Mouse (Mus musculus) urinary bladder, adult 18-20 months (tissue): ENCODE measurements around the gene Mcm9.

ENCODE experiments used
- DNase-seq, 2 experiments: peaks; one replicate each; pipeline ENCODE4 v3.0.0; 2022; ENCODE audit warnings: low spot score in 2 of 2, mixed read lengths in 2 of 2

The Mcm9 gene

DNA sequence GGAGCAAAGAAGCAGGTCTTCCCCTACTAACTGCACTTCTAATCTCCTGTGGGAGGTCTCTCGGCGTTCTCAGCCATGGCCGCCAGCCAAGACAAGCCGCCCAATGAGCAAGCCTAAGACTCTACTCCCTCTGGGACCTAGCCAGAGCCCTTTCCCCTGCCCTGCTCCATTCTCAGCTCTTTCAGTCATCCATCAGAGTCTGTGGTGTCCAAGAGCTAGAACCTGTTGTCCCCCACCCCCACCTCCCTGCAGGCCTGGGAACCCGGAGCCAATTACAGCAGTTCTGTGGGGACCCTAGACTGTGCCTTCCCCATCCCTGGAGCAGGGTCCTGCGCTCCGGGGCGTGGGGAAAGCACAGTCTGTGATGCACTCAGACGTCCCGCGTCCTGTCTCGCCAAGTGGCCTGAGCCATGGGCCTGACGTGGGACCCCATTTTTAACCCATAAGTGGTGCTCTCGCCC, 49.6 kb downstream of the Mcm9 start:
- peak; percentile 16 to 24 for DNase-seq

DNA sequence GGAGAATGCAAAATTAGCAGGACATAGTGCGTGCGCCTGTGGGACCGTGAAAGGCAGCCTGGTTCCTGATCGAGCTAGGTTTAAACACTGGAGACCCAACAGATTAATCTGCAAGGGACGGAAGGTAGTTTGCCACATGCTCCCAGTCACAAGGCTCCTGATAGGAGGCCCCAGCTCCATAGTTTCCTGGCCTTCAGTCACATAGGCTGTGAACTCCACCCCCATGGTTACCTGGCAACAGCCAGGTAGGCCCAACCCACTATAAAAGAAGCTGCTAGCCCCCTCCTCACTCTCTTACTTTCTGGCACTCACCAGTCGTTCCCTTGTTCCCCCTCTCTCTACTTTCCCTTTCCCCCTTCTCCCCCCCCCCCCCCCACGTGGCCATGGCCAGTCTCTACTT, 50.1 kb downstream of the Mcm9 start:
- no peak for DNase-seq

DNA sequence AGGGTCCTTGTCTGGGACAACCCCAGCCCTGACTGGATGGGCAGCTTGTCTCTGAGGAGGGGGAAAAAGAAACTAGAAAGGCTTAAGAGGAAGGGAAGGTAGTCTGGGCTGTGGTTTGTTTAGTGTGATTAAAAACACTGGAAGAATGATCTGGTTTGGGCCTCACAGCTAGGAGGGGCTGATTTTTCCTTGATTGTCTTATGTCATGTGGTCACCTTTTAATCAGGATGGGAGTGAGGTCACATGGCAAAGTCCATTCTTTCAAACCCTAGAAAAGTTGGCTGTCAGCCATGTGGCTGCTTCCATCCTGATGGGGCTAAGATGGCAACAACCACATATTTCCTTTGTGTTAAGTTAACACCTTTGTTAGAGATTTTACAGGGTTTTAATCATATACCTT, 61.7 kb downstream of the Mcm9 start:
- DNase-seq, result no peak

DNA sequence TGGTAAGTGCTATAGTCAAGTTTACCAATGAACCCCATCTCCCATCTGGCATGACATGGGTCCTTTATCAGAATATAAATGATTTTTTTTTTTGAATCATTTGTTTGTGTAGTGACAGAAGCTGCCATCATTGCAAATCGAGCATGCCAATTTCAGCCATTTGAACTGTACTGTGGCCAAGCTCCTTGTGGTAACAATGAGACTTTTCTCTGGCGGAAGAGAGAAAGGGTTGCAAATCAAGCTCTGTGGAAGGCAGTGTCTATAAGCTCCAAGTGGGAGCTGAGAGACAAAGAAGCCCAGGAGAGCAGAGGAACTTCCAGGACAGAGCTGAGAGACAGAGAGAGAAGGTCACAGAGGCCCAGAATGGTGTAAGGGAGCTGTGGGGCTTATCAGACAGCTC, 64.7 kb downstream of the Mcm9 start:
- no peak for DNase-seq

DNA sequence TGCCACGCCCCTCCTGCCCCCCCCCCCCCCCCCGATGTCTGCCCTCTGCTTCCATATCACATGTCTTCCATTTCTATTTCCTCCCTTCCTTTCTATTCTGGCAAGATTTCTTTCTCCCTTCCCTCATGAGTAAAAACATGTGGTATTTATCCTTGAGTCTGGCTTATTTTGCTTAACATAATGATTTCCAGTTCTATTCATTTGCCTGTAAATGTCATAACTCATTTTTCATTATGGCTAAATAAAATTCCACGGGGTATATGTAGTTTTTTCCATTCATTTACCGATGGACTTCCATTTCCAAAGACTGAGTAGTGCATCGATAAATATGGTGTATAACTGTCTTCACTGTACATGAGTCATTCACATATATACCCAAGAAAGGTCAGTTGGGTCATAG, 68.2 kb downstream of the Mcm9 start:
- DNase-seq, result no peak

DNA sequence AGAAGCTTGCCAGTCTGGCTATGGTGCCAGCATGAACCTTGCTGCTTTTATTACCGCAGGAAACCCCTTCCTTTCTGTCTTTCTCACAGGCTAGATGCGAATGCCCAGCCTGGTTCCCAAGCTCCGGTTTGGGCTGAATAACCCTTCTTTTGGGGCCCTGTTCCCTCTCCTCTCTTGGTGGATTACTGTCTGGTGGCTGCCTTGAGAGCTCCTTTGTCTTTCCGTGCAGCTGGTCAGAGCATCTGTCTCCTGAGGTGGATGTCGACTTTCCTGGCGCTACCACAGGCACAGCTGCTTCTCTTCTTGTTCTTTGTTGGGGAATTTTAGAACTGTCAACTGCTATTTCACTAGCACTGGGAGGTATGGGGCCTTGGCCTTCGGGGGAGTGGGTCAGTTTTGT, 92.6 kb downstream of the Mcm9 start:
- no peak for DNase-seq

DNA sequence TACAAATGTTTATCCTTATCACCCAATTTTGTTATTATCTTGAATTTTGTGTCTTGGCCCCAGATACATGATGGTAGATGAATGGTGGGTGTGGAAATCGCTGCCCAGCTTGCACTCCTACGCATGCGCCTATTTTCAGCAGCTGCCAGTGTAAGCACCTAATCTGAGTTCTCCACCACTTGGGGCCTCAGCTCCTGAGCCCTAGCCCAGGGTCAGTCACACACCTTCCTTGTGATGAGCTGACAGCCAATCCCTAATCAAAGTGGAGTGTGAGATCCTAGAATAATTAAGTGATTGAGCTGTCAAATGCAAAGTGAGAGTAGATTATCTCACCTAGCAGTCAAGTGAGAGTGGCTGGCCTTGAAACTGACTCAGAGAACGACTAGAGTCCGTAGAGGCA, 97.9 kb downstream of the Mcm9 start:
- DNase-seq, result no peak

DNA sequence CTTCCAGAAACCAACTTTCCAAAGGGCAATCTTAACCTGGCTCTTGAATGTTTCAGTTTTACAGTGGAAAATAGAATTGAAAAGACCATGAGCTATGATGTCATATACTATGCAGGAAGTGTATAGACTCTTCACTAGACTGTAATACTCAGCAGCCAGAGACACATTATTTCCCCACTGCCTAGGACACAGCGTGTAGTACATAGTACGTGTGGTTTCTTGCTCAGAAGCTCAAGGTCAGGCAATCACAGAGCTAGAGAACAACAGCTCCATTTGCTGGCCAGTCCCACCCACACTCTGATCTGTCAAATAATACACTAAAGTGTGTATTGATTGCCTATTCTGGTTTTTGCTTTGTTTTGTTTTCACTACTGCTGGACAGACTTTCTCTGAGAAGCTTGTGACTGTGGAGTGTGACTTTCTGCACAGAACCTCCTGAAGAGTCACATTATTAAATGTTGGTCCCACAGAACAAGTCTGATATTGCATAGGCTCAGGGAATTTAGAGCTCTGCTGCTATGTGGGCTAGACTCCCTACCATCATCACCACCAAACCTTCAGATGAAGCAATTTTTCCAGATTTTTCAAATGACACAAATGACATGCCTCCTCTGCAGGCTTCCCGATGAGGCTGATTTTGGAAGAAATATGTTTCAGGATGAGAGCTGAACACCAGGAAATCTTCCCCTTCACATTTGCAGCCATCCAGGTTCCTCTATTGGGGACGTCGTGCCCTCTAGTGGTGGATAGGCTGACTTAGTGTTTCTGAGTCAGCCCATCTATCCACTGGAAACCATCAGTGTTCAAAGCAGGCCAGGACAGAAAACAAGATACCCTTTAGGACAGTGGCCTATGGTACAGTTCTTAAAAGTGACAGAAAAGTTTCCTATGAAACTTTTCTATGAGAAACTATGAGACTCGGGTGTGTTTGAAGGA, 102.1 kb downstream of the Mcm9 start:
- DNase-seq, result peak; percentile 20 to 27

DNA sequence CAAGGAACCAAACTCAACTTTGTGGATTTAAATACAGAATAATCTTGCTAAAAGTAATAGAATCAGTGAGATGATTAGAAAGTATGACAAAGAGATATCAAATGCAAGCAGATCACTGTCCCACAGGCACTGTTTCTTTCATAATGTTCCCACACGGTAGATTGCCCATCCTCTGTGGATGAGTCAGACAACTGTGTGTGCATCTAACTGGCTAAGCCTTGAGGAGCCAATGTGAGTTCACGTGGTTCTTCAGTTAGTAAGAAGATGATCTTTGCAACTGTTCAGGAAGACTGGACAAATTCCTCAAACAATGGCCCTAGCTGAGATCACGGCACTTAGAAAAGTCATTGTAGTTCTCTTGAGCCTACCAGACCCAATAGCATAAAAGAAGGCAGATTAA, 102.9 kb downstream of the Mcm9 start:
- DNase-seq, result no peak

DNA sequence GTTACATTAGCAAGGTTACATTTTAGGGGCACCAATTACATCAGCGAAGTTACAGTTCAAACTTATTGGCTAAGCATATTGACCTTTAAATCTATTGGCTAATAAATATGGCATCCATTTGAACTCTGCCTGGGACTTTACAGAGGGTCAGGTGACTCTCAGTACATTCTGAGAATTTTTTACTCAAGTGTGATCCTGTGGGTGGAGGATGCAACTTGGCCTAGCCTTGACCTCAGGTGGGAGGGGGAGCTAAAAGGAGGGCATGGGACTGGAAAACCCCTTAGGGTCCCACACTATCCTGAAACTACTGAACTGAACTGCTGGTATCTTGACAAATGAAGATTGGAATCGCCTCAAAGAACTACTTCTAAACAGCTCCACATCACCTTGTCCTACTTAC, 103.9 kb downstream of the Mcm9 start:
- no peak for DNase-seq

DNA sequence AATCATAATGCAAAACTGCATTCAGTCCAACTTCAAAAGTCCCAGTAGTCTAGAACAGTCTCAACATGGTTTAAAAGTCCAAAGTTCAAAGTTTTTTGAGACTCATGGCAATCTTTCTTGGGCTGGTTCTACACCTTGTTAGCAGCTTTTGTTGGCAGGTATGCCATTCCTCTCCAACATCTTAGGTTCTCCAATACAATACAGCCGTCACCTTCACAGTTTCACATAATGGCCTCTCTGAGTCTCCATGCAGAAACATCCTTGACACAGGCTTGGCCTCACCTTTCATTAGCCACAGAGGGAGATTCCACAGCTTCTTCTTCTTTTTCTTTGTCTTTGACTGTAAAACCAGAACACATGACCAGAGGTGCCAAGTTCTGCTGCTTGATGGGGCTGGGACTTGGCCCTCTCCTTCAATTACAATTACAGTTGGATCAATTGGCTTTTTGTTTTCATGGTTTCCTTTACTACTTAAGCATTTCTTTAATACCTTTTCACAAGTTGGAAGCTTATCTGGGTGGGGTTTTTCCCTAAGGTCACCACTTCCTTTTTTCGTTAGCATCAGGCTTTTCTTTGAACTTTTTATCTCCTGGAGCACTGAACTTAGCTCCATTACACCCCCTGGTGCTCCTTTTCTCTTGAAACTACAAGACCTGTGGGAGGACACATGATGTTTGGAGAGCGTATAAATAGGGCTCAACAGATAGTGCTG, 104.8 kb downstream of the Mcm9 start:
- DNase-seq, result no peak

DNA sequence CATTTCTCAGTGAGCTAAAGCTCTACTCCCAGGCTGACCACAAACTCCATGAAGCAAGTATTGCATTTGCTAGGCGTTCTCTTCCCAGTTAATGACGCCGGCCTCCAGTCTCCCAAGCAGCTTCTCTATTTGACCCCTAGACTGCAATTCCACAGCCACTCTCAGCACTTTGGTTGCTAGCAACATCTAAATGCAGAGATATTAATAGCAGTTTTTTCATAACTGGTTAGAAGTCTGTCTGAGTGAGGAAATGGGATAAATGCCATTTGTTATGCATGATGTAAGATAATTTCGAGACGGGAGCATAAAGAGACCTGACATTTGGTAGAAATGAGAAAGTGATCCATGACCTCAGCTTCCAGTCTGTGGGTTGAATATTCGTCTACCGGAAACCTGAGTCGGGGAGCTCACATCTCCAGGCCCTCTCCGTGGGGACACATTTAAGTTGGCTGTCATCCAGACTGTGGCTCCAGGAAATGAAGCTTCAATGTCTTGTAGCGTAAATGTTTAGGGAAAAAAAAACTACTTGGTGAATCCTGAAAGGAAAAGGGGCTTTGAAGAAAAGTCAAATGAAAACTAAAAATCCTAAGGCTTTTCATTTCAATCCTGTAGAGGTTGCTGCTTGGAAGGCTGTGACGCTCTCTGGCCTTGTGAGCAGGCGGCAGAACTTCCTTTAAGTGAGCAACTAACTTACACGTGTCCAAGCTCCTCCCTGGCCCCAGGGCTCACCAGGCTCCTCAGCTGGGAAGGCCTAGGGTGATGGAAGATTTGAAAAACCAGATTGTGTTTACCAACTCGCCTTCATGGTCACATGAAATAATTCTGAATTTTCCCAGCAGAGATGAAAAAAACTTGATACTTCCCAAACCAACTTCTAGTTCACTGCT, 110.9 kb downstream of the Mcm9 start:
- DNase-seq, result no peak

DNA sequence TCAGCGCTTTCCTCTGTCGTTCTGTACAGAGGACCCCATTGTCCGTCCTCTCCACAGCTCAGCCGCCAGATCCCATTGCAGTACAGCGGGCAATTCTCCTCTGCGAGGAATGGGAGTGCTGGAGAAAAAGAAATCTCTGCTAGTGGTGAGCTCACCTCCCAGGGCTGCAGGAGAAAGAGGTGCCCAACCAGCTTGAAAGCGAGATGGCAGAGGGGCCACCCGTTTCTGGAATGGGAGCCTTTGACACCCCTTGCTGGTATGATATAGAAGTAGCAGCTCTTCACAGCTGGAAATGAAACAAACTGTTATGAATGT, 111.7 kb downstream of the Mcm9 start:
- no peak for DNase-seq

DNA sequence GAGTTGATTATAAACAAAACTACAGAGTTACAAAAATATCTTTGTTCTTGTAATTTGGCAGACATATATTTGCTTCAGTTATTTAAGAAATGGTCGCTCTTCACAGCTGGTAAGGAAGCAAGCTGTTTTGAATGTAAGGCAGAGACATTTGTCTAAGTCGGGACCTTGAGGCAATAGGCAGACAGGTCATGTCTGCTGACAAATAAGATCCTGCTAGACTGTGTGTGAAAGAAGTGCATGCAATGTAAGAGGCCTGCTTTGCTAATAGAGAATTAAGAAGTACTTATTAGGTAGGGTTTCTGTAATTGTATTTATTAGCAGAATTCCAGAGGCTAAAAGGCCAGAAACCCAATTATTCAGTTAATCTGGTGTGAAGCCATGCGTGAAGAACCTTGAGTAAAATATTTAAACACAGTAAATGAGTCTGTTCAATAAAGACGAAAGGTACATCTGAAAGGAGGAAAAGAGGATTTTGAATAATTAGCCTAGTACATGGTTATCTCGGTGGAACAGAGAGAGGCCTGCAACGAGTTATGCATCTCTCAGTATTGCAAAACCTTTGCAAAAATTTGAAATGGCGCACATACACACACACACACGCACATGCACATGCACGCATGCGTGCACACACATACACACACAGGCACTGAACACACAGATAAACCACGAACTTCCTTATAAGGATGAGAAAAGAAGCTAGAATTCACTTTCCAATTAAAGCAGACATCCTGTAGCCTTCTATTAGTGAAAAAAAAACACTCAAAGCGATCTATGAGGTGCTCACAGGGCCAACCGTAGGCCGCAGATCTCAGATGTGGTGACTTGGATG, 112.3 kb downstream of the Mcm9 start:
- no peak for DNase-seq

DNA sequence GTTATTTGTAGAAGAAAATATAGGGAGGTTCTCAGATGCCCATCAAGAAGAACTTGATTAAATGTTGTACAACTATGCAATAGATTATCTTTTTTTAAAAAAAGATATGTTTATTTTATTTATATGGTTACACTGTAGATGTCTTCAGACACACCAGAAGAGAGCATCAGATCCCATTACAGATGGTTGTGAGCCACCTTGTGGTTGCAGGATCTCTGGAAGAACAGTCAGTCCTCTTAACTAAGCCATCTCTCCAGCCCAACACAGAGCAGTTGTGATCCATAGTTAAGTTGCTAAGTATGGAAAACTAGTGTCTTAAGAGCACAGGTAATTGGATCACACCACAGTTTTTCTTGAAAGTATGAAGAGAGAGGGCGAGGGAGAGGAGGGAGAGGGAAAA, 117.7 kb downstream of the Mcm9 start:
- no peak for DNase-seq

DNA sequence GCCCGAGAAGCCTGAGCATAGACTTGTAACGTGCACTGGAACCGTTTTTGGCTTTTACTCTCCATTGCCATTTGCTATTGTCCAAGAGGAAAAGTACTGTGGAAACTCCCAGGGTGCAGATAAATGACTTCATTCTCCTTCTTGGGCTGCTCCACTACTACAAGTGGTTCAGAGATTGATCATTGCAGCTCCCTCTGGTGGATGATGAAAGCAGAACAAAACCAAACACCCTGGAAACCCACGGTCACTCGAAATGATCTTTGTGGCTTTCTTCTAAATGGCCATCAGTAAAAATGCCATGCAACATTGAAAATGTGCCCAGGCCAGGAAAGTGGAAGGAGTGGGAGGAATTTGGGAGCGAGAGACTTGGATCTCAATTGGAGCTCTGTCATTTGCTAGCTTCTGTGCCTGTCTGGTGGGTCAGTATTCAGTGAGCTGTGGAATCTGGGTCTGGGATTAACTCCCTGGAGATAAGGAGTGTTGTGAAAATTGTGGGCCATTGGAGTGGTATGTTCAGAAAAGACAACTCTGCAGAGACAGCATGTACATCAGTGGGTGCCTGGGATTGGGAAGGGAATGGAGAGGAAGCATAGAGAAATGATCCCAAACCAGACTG, 121.0 kb downstream of the Mcm9 start:
- peak in 1 of 2 experiments; percentile 18 for DNase-seq

DNA sequence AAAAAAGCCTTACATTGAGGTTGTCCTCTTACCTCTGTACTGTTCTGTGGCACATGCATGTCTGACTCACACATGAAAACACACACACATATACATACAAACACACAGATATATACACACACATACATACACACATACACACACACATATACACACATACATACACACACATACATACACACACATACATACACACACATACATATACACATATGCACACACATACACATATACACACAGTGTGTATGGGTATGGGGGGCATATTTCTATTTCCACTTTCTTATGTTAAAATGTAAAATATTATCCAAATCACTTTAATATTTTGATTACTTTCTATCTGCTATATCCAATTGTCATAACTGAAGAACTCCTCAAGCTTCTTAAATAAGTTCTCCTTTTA, 121.6 kb downstream of the Mcm9 start:
- DNase-seq, result no peak

DNA sequence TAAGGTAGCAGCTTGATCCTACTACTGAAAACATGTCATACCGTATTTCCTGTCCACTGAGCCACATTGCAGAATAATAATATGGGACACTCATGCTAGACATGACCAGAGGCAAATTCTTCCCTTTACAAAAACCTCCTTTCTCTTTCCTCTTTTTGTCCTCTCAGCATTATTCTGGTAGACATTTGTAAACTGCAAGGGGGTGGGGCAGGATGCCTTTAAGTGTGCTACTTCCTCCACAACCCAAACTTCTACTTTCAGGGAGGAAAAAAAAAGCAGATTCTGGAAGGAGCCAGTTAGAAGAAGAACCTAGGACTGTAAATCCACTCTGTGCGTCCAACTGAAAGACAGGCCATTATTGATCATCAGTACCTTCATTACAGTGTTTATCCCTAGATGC, 124.7 kb downstream of the Mcm9 start:
- no peak for DNase-seq

DNA sequence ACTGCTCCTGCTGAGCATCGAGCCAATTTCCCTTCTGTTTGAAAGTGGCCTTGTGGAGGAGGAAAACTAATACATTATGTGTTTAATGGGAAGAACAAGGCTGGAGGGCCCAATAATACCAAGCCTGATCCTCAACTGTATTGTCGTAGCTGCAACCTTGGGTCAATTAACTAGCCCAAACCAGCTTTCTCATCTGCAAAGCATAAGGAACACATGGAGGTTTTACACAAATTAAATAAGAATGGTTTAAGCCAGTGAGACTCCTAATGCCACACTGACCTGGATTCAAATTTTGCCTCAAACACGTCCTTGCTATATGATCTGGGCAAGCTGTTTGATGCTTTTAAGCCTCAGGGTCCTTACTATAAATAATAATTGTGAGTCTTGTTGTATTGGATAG, 125.2 kb downstream of the Mcm9 start:
- no peak for DNase-seq

DNA sequence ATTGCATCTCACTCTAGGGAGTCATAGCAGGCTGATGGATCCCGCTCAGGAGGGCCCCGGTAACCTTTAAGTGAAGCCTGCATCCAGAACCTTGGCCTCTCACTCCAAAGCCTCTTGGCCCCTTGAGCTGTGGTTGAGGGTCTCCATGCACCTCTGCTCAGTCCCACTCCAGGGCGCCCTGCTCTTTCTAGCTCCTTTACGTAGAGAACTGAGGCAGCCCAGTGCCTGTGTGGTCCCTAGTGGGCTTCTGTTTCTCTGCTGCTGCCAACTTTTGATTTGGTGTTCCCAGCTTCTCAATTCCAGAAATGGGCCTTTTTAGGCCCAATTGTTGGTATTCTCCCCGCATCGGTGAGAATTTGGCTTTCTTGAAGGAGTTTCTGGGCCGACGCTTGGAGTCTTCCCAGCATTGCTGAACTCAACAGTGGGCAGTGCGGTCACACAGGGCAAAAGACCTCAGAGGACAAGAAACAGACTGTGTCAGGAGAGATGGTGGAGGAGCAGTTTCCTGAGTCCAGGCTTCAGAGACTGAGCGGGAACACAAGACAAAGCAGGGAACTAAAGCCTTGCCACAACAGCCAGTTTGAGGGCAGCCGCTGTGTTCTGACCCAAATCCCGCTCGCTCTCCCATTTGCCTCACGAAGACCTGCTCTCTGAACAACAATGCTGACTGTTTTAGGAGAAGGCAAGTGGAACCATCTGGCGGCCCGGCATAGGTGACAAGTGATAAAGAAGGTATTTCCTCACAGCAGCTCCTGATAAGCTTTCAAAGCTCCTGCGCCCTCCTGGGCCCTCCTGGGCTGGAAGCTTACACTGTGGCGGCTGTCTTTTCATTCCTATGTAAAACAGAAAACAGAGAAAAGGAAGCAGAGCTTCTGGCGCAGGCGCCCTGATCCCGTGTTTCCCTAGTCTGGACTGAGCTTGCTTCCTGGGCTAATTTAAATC, 127.1 kb downstream of the Mcm9 start:
- no peak for DNase-seq
